Mouse (Mus musculus) kidney, postnatal 0 days (tissue): Measurements from ENCODE around the gene Pcsk7. TPM values are rescaled to one million over a fixed set of nuclear protein-coding genes. Genes with fewer than 3 reads are reported as not detected.

ENCODE experiments used
- ATAC-seq: fragments of 200-750 bp; cut with Nextera tagmentation; replicated peaks from 2 replicates; pipeline ENCODE4 v1.8.0; 2017; ENCODE audit warnings: low read depth, moderate number of reproducible peaks, moderate TSS enrichment, moderate library complexity; ENCODE audit not compliant: low FRiP score
- DNase-seq: peaks from one replicate; pipeline ENCODE4 v3.0.0-alpha.2; 2016; ENCODE audit warnings: low spot score
- H3K27ac ChIP-seq: fragments of 300-500 bp; sonication (generic); 2 replicates; pipeline ENCODE4 v1.5.1; 2014; ENCODE audit warnings: mild to moderate bottlenecking
- H3K27me3 ChIP-seq: fragments of 300-500 bp; sonication (generic); 2 replicates; pipeline ENCODE4 v1.6.1; 2014; ENCODE audit warnings: low read length, mixed read lengths; ENCODE audit not compliant: insufficient read depth
- H3K36me3 ChIP-seq: fragments of 300-500 bp; sonication (generic); 2 replicates; pipeline ENCODE4 v1.6.1; 2014; ENCODE audit warnings: low read length, mixed read lengths; ENCODE audit not compliant: insufficient read depth
- H3K4me1 ChIP-seq: fragments of 300-500 bp; sonication (generic); replicated peaks from 2 replicates; pipeline ENCODE4 v1.6.1; 2014; ENCODE audit warnings: antibody characterized with exemption, low read length, mixed read lengths; ENCODE audit not compliant: insufficient read depth
- H3K4me2 ChIP-seq: fragments of 300-500 bp; sonication (generic); 2 replicates; pipeline ENCODE4 v1.6.1; 2014; ENCODE audit warnings: mild to moderate bottlenecking, low read length, moderate library complexity, mixed read lengths
- H3K4me3 ChIP-seq: fragments of 300-500 bp; sonication (generic); replicated peaks from 2 replicates; pipeline ENCODE4 v1.5.1; 2014; ENCODE audit warnings: low read depth, low read length
- H3K9ac ChIP-seq: fragments of 300-500 bp; sonication (generic); 2 replicates; pipeline ENCODE4 v1.6.1; 2014; ENCODE audit warnings: low read depth, low read length
- H3K9me3 ChIP-seq: fragments of 300-500 bp; sonication (generic); replicated peaks from 2 replicates; pipeline ENCODE4 v1.6.1; 2016; ENCODE audit warnings: low read length, inconsistent platforms, mixed read lengths
- CTCF ChIP-seq: IDR thresholded peaks from 2 replicates; pipeline ENCODE4 v1.5.1; 2016; ENCODE audit warnings: antibody characterized with exemption, low read depth, mild to moderate bottlenecking, moderate library complexity
- WGBS: fragments of 180-500 bp; shearing (Covaris S2); extraction: QIAGEN DNeasy Blood & Tissue Kit; methylation state at CpG from one replicate; pipeline ENCODE4 v1.1.7; 2014; 5-methylcytosine and 5-hydroxymethylcytosine counted together
- polyA plus RNA-seq: library from polyadenylated mRNA; unstranded; fragments of >200 nt; fragmentation: Nextera tagmentation; extraction: Ambion mirVana; gene quantifications from 2 replicates; pipeline ENCODE4 v1.2.1, GENCODE M21; 2015

Pcsk7 gene
- polyA plus RNA-seq, 1 experiment from 2014 or later, result 18.2 TPM

GRCm38 (mm10) chr9:45893681-45894080, 12.6 kb upstream of the Pcsk7 start:
- no peak for TF ChIP-seq CTCF
- Histone ChIP-seq H3K4me1 (no peaks in the 10 kb centered on the region), H3K36me3 (peaks cover 44% of the 10 kb centered on the region), H3K27ac (no peak overlapping the region), H3K9me3 (no peaks in the 10 kb centered on the region), H3K4me2 (no peak overlapping the region), H3K4me3 (no peak overlapping the region), H3K9ac (no peak overlapping the region), H3K27me3 (no peaks in the 10 kb centered on the region)
- DNase-seq (no peak), ATAC-seq (no peak)

GRCm38 (mm10) chr9:45905196-45905595, 1.1 kb upstream of the Pcsk7 start:
- WGBS, result 48% methylated on average over 4 of the region's 4 CpGs
- Histone ChIP-seq H3K27me3 (no peaks in the 10 kb centered on the region), H3K9ac (no peak overlapping the region), H3K36me3 (peaks cover 18% of the 10 kb centered on the region; the same call in 1 of the 2 replicates), H3K4me3 (peak overlapping the region; percentile 95), H3K27ac (no peak overlapping the region), H3K4me2 (peak overlapping the region; percentile 61), H3K4me1 (no peaks in the 10 kb centered on the region; the same call in 1 of the 2 replicates), H3K9me3 (no peaks in the 10 kb centered on the region)
- DNase-seq, result no peak
- no peak for TF ChIP-seq CTCF
- ATAC-seq, result no peak

- DNase-seq, result peak; percentile 40
- Histone ChIP-seq H3K27me3 (no peaks in the 10 kb centered on the region), H3K36me3 (peaks cover 24% of the 10 kb centered on the region; the same call in 1 of the 2 replicates), H3K4me3 (peak overlapping the region; percentile 95), H3K9me3 (no peaks in the 10 kb centered on the region), H3K9ac (peak overlapping the region; percentile 83), H3K4me2 (peak overlapping the region; percentile 61), H3K27ac (peak overlapping the region; percentile 94), H3K4me1 (no peaks in the 10 kb centered on the region; the same call in 1 of the 2 replicates)
- ATAC-seq, result peak; percentile 50
- TF ChIP-seq CTCF, result no peak
- WGBS, result under 1% methylated on average over 24 of the region's 27 CpGs
Measured at GRCm38 (mm10) chr9:45905811-45906237, 473 bp upstream of the Pcsk7 start.

- Histone ChIP-seq H3K4me3 (peak overlapping the region; percentile 95), H3K27ac (peak overlapping the region; percentile 94), H3K4me2 (peak overlapping the region; percentile 61), H3K27me3 (no peaks in the 10 kb centered on the region), H3K9ac (peak overlapping the region; percentile 83), H3K36me3 (peaks cover 27% of the 10 kb centered on the region), H3K9me3 (no peaks in the 10 kb centered on the region), H3K4me1 (no peaks in the 10 kb centered on the region; the same call in 1 of the 2 replicates)
- TF ChIP-seq CTCF, result no peak
- under 1% methylated on average over 19 of the region's 19 CpGs for WGBS
- no peak for ATAC-seq
- peak; percentile 29 for DNase-seq
Measured at GRCm38 (mm10) chr9:45907078-45907428, 756 bp downstream of the Pcsk7 start.

- no peak overlapping the region for H3K27ac ChIP-seq
- no peak overlapping the region for H3K4me3 ChIP-seq
- 89% methylated on average over 3 of the region's 3 CpGs for WGBS
- no peak for DNase-seq
- peaks cover 43% of the 10 kb centered on the region for H3K36me3 ChIP-seq
- no peaks in the 10 kb centered on the region for H3K27me3 ChIP-seq
- H3K4me2 ChIP-seq, result no peak overlapping the region
- H3K9ac ChIP-seq, result no peak overlapping the region
- H3K9me3 ChIP-seq, result no peaks in the 10 kb centered on the region
- no peak for ATAC-seq
- TF ChIP-seq CTCF, result no peak
- H3K4me1 ChIP-seq, result no peaks in the 10 kb centered on the region; the same call in 1 of the 2 replicates
Measured at GRCm38 (mm10) chr9:45910995-45911394, 4.7 kb downstream of the Pcsk7 start.

GRCm38 (mm10) chr9:45911673-45912072, 5.4 kb downstream of the Pcsk7 start:
- ATAC-seq, result no peak
- peak; percentile 53 for DNase-seq
- TF ChIP-seq CTCF, result peak; percentile 73
- Histone ChIP-seq H3K4me1 (no peaks in the 10 kb centered on the region; the same call in 1 of the 2 replicates), H3K27ac (no peak overlapping the region), H3K27me3 (no peaks in the 10 kb centered on the region), H3K9me3 (no peaks in the 10 kb centered on the region), H3K4me2 (no peak overlapping the region), H3K36me3 (peaks cover 48% of the 10 kb centered on the region), H3K4me3 (no peak overlapping the region), H3K9ac (no peak overlapping the region)
- WGBS, result 80% methylated on average over 1 of the region's 1 CpGs

- 91% methylated on average over 2 of the region's 2 CpGs for WGBS
- TF ChIP-seq CTCF, result no peak
- Histone ChIP-seq H3K27ac (no peak overlapping the region), H3K36me3 (peaks cover 54% of the 10 kb centered on the region), H3K4me2 (no peak overlapping the region), H3K9me3 (no peaks in the 10 kb centered on the region), H3K27me3 (no peaks in the 10 kb centered on the region), H3K4me3 (no peak overlapping the region), H3K9ac (no peak overlapping the region), H3K4me1 (no peaks in the 10 kb centered on the region)
- DNase-seq (no peak), ATAC-seq (no peak)
Measured at GRCm38 (mm10) chr9:45915659-45916058, 9.4 kb downstream of the Pcsk7 start.
